ENCODE assay signal across 8 mouse cellular contexts in the genomic region with DNA sequence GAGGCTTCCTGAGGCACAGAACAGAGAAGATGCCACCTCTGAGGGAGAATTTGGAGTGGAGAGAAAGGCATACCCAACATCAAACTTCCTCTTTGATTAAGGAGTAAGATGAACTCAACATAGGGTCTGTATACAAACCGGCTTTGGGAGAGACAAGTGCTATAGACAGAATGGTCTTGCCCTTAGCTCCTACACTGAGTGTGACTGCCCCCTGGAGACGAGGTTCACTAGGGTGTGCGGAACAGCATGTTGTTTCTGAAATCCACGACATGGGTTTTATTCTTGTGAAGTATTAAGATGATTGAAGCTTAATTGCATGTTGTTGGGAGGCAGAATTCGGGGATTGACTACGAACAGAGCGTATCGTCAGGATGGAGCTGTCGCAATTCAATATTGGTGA.
DNase-seq lines count a peak whose midpoint lies in the region; ATAC-seq lines count a peak whose summit lies in the region.

No protein-coding gene starts in this region.

- DNase-seq in gastrocnemius, adult 18-20 months (ENCODE audit: low spot score) = peak; percentile 53
- DNase-seq in gastrocnemius, postnatal 25 days = no peak
- DNase-seq in urinary bladder, postnatal 14 days (ENCODE audit: low spot score) = peak; percentile 74
- DNase-seq in urinary bladder, postnatal 10 days (ENCODE audit: low spot score) = no peak
- peak; percentile 5 to 14 for DNase-seq in frontal cortex, postnatal 36 days (ENCODE audit: low spot score in 2 of 2)
- DNase-seq in layer of hippocampus, postnatal 10 days (ENCODE audit: low spot score in 2 of 2) = peak; percentile 16 to 44
- peak; percentile 14 for DNase-seq in retina, postnatal 7 days (ENCODE audit: low read depth, low spot score)

- no peak for ATAC-seq in erythroblast, adult 5-6 weeks (replicated peaks; ENCODE audit: low FRiP score, poor library complexity, severe bottlenecking)

Comparison
In these comparisons a context has a peak if more than half of its experiments do, and no peak if none do; other contexts are left out.
1. DNase-seq: peak in gastrocnemius, adult 18-20 months (single experiment), urinary bladder, postnatal 14 days (single experiment), frontal cortex, postnatal 36 days (2 of 2), layer of hippocampus, postnatal 10 days (2 of 2) and retina, postnatal 7 days (single experiment); none in gastrocnemius, postnatal 25 days (single experiment) and urinary bladder, postnatal 10 days (single experiment).